Mouse (Mus musculus) kidney, embryonic 15.5 days (tissue): ENCODE measurements at regions not wholly inside any gene's neighbourhood (a gene's known extent, or its start where the extent isn't known, plus 50 kb on each side); places are given as distances from the start of the nearest gene placed in this dataset.
"Not testable (repeated sequence)": the region's sequence is repeated elsewhere in the genome, so short reads cannot be mapped to it uniquely, and the experiment has no call there.

Source experiments
- ATAC-seq: fragments of 200-750 bp; cut with Nextera tagmentation; replicated peaks from 2 replicates; pipeline ENCODE4 v1.8.0; 2017; ENCODE audit warnings: moderate TSS enrichment; ENCODE audit not compliant: low FRiP score
- H3K27ac ChIP-seq: fragments of 300-500 bp; sonication (generic); 2 replicates; pipeline ENCODE4 v1.5.1; 2015; ENCODE audit warnings: mild to moderate bottlenecking, inconsistent platforms
- H3K27me3 ChIP-seq: fragments of 300-500 bp; sonication (generic); 2 replicates; pipeline ENCODE4 v1.6.1; 2015; ENCODE audit warnings: inconsistent platforms
- H3K36me3 ChIP-seq: fragments of 300-500 bp; sonication (generic); 2 replicates; pipeline ENCODE4 v1.6.1; 2015; ENCODE audit warnings: inconsistent platforms
- H3K4me1 ChIP-seq: fragments of 300-500 bp; sonication (generic); 2 replicates; pipeline ENCODE4 v1.6.1; 2015; ENCODE audit warnings: inconsistent platforms
- H3K4me2 ChIP-seq: fragments of 300-500 bp; sonication (generic); 2 replicates; pipeline ENCODE4 v1.6.1; 2015; ENCODE audit warnings: moderate library complexity, mild to moderate bottlenecking, inconsistent platforms
- H3K4me3 ChIP-seq: fragments of 300-500 bp; sonication (generic); replicated peaks from 2 replicates; pipeline ENCODE4 v1.5.1; 2015; ENCODE audit warnings: mild to moderate bottlenecking, inconsistent platforms
- H3K9ac ChIP-seq: fragments of 300-500 bp; sonication (generic); 2 replicates; pipeline ENCODE4 v1.6.1; 2015; ENCODE audit warnings: mild to moderate bottlenecking, inconsistent platforms
- H3K9me3 ChIP-seq: fragments of 300-500 bp; sonication (generic); replicated peaks from 2 replicates; pipeline ENCODE4 v1.6.1; 2016; ENCODE audit warnings: inconsistent platforms
- WGBS: fragments of 180-500 bp; shearing (Covaris S2); methylation state at CpG from one replicate; pipeline ENCODE4 v1.1.7; 2015; ENCODE audit warnings: mixed read lengths; 5-methylcytosine and 5-hydroxymethylcytosine counted together

DNA sequence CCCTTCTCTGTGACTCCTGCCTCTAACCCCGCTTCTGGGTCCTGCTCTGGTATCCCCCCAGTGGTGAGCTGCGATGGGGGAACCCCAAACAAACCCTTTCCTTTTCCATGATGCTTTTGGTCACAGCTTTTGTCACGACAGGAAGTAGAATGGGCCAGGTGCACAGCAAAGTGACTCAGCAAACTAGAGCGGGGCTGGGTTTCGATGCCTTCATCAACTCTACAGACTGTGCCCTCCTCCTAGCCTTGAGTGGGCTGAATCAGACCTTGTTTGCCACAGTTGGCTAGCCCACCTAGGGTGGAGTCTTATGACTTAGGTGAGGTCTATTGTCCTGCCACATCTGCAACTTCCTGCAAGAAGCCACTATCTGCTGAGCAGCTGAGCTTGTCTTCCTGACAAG, 174.7 kb upstream of the Trpc7 start:
- Histone ChIP-seq H3K4me2 (no peak overlapping the region), H3K4me3 (no peak overlapping the region), H3K27me3 (no peaks in the 10 kb centered on the region), H3K9me3 (no peaks in the 10 kb centered on the region), H3K9ac (no peak overlapping the region), H3K27ac (no peak overlapping the region), H3K36me3 (no peaks in the 10 kb centered on the region), H3K4me1 (no peaks in the 10 kb centered on the region)
- 87% methylated on average over 5 of the region's 5 CpGs for WGBS
- no peak for ATAC-seq

DNA sequence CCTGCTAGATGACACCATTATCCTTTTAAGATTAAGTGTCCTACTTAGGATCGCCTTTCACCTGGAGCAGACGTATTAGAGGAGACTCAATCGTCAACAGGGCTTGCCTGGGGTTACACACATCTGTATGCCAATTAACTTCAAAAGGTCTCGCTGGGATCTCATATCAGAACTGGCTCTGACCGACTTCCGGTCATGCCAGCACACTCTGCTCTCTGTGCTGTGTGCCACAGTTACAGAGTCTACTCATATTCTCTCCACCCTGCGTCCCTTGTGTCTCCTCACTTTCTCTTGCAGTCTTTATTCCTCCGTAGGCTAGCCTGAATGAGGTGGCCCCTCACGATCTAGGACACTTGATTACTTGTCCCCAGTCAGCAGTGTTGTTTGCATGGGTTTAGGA, 165.9 kb upstream of the Trpc7 start:
- Histone ChIP-seq H3K27ac (no peak overlapping the region), H3K36me3 (no peaks in the 10 kb centered on the region), H3K4me2 (no peak overlapping the region), H3K4me1 (no peaks in the 10 kb centered on the region), H3K27me3 (no peaks in the 10 kb centered on the region), H3K4me3 (no peak overlapping the region), H3K9me3 (no peaks in the 10 kb centered on the region), H3K9ac (no peak overlapping the region)
- no peak for ATAC-seq
- 75% methylated on average over 9 of the region's 9 CpGs for WGBS

DNA sequence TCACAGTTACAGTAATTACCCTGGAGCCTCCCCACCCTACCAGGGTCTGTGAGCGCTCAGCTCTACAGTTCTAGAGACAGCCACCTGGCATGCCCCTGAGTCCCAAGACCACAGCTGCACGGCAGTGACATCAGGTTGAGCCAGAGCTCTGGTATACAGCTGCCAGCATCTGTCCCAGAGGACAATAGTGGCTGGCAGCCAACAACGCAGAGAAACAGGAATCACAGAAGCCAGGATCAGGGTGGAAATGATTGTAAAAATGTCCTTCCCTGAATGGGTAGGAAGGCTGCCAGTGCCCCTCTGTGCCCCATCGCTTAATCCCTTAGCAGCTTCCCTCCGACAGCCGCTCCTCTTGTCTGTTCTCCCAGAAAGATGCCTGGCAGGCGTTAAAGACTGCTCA, 165.3 kb upstream of the Trpc7 start:
- no peak overlapping the region for H3K4me3 ChIP-seq
- H3K4me1 ChIP-seq, result no peaks in the 10 kb centered on the region
- ATAC-seq, result no peak
- no peaks in the 10 kb centered on the region for H3K9me3 ChIP-seq
- no peaks in the 10 kb centered on the region for H3K27me3 ChIP-seq
- H3K9ac ChIP-seq, result no peak overlapping the region
- 63% methylated on average over 7 of the region's 7 CpGs for WGBS
- no peak overlapping the region for H3K27ac ChIP-seq
- H3K4me2 ChIP-seq, result no peak overlapping the region
- H3K36me3 ChIP-seq, result no peaks in the 10 kb centered on the region

DNA sequence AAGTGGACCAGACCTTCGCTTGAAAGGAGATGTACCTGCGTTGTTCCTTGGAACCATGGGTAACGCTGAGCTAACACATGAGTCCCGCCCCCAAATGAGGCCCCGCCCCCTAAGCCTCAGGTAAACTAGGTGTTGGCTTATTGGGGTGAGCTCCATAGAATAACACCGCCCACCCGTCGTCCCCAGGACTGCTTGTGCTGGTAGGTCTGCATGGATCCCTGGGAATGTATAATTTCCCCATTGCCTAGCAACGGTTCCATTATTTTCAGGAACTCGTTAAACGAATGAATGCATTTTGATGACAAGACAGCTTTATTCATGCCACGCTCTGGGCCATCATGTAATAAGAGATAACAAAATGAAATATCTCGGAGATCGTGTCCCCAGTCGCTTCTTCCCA, 161.0 kb upstream of the Trpc7 start:
- H3K4me1 ChIP-seq, result peaks cover 5% of the 10 kb centered on the region; the same call in 1 of the 2 replicates
- no peak for ATAC-seq
- WGBS, result 87% methylated on average over 15 of the region's 15 CpGs

DNA sequence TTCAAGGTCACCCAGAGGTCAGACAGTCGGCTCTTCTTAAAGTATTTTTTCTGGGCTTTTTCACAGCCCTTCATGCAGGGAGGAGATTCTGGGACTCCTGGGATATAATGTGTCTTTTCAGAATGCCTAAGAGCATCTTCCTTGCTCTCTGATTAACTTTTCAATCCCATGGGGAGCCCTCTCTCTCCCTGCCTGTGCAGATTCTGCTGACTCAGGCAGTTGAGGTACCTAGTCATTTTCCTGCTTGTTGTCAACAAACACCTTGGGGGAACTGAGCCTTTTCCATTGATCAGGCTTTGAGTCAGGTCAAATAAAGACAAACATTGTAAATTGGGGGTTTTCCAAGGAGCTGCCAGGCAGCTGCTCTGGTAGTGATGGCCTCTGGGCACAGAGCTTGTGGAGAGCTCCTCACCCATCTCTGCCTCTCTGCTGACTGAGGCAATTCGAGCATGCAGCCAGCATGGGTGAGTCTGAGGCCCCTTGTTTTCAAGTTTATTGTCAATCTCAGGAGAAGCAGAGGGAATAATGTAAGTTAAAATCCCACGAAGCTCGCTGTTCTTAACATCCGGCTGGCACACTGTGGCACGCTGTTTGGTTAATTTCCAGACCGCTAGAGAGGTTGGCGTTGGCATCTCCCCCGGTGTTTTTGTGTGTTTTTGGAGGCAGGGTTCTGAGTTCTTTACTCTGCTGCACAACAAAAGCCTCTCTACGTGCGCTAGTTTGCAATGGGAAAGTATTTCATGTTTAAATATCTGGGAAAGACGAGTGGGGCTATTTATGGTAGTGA, 159.8 kb upstream of the Trpc7 start:
- ATAC-seq, result no peak
- Histone ChIP-seq H3K27me3 (no peaks in the 10 kb centered on the region), H3K36me3 (no peaks in the 10 kb centered on the region), H3K4me3 (no peak overlapping the region), H3K27ac (no peak overlapping the region), H3K9ac (no peak overlapping the region), H3K4me1 (peaks cover 5% of the 10 kb centered on the region; the same call in 1 of the 2 replicates), H3K9me3 (no peaks in the 10 kb centered on the region), H3K4me2 (no peak overlapping the region)
- WGBS, result 73% methylated on average over 12 of the region's 12 CpGs

More for the DNA sequence above, 161.0 kb upstream of the Trpc7 start:
- Histone ChIP-seq H3K9me3 (no peaks in the 10 kb centered on the region), H3K27ac (no peak overlapping the region), H3K9ac (no peak overlapping the region), H3K4me3 (no peak overlapping the region), H3K4me2 (no peak overlapping the region), H3K36me3 (no peaks in the 10 kb centered on the region), H3K27me3 (no peaks in the 10 kb centered on the region)

DNA sequence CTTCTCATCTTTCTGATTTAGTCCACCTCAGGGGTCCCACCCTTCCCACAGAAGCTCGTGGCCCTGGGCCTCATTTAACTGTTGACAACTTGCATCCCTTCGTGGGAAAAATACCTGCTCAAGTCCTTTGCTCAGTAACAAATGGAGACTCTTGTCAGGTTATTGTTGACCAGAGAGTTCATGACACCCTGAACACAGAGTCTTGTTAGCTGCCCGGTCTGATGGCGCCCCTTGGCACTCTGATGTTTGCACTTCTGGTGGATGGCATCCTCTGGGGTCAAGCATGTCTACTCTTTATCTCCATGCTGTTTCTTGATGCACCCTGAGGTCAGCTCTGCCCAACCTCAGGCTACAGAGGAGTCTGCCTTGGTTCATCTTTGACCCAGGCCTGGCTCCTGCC, 157.6 kb upstream of the Trpc7 start:
- H3K9ac ChIP-seq, result no peak overlapping the region
- H3K36me3 ChIP-seq, result no peaks in the 10 kb centered on the region
- WGBS, result 67% methylated on average over 4 of the region's 4 CpGs
- peaks cover 5% of the 10 kb centered on the region; the same call in 1 of the 2 replicates for H3K4me1 ChIP-seq
- no peak for ATAC-seq
- no peak overlapping the region for H3K27ac ChIP-seq
- H3K4me2 ChIP-seq, result no peak overlapping the region
- no peak overlapping the region for H3K4me3 ChIP-seq
- no peaks in the 10 kb centered on the region for H3K9me3 ChIP-seq
- no peaks in the 10 kb centered on the region for H3K27me3 ChIP-seq

DNA sequence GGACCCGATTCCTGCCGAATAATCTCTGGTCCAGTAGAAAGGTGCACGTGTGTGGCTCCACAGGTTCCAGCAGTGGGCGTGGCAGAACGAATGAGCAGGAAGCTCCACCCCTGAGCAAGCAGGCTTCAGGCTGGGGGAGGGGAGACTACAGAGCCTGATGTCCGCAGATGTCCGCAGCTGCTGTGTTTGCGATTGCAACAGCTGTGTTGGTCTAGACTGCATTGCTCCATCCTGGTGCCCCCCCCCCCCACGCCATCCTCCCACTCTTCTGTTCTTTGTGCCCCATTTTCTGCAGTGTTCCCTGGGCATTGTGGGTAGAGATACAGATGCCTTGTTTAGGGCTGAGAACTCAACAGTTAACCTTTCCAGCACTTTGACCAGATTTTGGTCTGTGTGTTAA, 150.3 kb upstream of the Trpc7 start:
- H3K4me1 ChIP-seq, H3K9ac ChIP-seq, ATAC-seq, H3K27ac ChIP-seq, H3K9me3 ChIP-seq, H3K36me3 ChIP-seq, H3K27me3 ChIP-seq: not testable (repeated sequence)
- Histone ChIP-seq H3K4me3 (0 out of 2 replicates have a peak overlapping the region, but pooled peaks have one; percentile 11), H3K4me2 (0 out of 2 replicates have a peak overlapping the region, but pooled peaks have one; percentile 22)
- WGBS, result 17% methylated on average over 9 of the region's 9 CpGs

DNA sequence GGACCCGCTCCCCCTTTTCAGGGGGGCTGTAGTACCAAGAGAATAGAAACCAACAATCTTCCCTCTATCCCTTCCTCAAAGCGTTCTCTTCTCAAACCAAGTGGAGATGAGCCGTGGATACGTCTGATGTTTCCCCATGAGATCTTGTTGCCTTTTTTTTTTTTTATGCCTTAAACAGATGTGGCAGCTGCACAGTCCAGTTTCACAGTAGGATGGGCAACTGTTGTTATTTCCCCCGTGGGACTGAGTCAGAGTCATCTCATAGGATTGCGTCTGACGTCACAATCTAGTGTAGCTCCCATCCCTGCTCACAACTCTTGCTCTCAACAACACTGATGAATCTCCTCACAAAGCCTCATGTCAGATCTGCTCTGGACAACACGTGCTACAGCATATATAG, 148.7 kb upstream of the Trpc7 start:
- Histone ChIP-seq H3K27me3 (no peaks in the 10 kb centered on the region), H3K36me3 (no peaks in the 10 kb centered on the region), H3K4me3 (no peak overlapping the region), H3K9me3 (0 out of 2 replicates have a peak, but pooled peaks cover 4% of the 10 kb centered on the region), H3K27ac (no peak overlapping the region), H3K4me1 (peaks cover 3% of the 10 kb centered on the region; the same call in 1 of the 2 replicates), H3K9ac (no peak overlapping the region), H3K4me2 (no peak overlapping the region)
- WGBS, result 83% methylated on average over 8 of the region's 8 CpGs
- ATAC-seq, result no peak

DNA sequence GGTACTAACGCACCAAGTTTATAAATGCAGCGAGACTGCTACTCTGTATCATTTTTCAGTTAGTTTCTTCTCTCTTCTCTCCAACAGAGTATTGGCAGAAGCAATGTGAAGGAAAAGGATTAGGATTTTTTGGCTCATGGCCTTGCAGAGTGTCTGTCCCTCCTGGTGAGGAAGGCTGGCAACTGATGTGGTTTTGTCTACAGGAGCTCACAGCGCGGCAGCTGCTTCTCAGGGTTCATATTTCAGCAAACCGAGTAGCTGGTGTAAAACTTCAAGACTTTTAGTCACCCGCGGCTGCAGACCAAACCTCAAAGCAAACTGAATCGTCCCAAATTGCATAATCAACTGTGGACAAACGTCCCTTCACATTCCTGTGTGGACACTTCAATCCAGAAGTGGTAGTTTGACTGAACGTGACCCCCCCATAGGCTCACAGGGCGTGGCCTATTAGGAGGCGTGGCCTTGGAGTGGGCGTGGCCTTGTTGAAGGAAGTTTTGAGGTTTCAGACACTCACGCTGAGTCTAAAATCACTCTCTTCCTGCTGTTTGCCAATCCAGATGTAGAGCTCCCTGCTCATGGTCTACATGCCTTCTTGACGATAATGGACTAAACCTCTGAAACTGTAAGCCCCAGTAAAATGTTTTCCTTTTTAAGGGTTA, 147.7 kb upstream of the Trpc7 start:
- Histone ChIP-seq H3K4me3 (no peak overlapping the region), H3K27ac (no peak overlapping the region), H3K9me3 (0 out of 2 replicates have a peak, but pooled peaks cover 4% of the 10 kb centered on the region), H3K36me3 (no peaks in the 10 kb centered on the region), H3K4me2 (no peak overlapping the region), H3K27me3 (no peaks in the 10 kb centered on the region), H3K9ac (no peak overlapping the region), H3K4me1 (peaks cover 3% of the 10 kb centered on the region; the same call in 1 of the 2 replicates)
- ATAC-seq, result no peak
- 83% methylated on average over 15 of the region's 15 CpGs for WGBS

DNA sequence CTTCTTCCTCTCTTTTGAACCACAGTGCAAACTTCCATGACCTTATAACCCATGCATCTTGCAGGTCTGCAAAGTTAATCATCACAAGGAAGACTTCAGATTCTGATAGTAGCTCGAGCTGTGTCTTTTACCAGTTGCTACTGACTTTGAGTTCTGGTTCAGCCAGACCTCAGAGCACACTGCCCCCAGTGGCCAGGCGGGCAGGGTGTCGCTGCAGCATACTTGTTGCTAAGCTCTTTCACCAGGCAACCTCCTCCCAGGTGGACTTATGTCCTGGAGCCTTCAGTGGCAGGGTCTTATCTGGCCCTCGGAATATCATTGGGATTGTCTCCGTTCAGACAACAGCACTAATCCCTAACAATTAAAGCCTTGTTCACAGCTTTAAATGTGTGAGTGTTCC, 146.7 kb upstream of the Trpc7 start:
- Histone ChIP-seq H3K9me3 (0 out of 2 replicates have a peak, but pooled peaks cover 4% of the 10 kb centered on the region), H3K4me3 (no peak overlapping the region), H3K4me2 (no peak overlapping the region), H3K4me1 (peaks cover 3% of the 10 kb centered on the region; the same call in 1 of the 2 replicates), H3K27me3 (no peaks in the 10 kb centered on the region), H3K27ac (no peak overlapping the region), H3K36me3 (no peaks in the 10 kb centered on the region), H3K9ac (no peak overlapping the region)
- 77% methylated on average over 5 of the region's 5 CpGs for WGBS
- no peak for ATAC-seq

DNA sequence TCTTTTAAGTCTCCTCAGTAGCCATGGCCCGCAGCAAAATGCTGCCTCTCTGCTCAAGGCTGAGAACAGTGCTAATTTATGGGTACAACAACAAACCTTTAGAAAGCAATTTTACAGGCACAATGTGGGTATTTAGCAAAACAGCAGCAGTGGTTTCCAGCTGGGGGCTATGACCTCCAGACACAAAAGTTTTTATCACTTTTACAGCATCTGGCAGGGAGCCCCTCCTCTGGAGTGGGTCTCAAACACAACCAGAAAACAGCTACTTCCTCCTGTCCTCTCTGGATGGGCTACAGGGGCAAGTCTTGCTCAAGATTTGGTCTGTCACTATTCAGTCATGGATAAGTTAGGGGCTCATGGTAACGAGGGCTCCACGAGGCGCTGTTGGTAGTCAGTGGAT, 137.1 kb upstream of the Trpc7 start:
- Histone ChIP-seq H3K4me3 (no peak overlapping the region), H3K4me1 (peaks cover 10% of the 10 kb centered on the region; the same call in 1 of the 2 replicates), H3K27me3 (no peaks in the 10 kb centered on the region), H3K4me2 (no peak overlapping the region), H3K36me3 (no peaks in the 10 kb centered on the region), H3K27ac (no peak overlapping the region), H3K9ac (no peak overlapping the region), H3K9me3 (no peaks in the 10 kb centered on the region)
- WGBS, result 35% methylated on average over 4 of the region's 4 CpGs
- no peak for ATAC-seq

DNA sequence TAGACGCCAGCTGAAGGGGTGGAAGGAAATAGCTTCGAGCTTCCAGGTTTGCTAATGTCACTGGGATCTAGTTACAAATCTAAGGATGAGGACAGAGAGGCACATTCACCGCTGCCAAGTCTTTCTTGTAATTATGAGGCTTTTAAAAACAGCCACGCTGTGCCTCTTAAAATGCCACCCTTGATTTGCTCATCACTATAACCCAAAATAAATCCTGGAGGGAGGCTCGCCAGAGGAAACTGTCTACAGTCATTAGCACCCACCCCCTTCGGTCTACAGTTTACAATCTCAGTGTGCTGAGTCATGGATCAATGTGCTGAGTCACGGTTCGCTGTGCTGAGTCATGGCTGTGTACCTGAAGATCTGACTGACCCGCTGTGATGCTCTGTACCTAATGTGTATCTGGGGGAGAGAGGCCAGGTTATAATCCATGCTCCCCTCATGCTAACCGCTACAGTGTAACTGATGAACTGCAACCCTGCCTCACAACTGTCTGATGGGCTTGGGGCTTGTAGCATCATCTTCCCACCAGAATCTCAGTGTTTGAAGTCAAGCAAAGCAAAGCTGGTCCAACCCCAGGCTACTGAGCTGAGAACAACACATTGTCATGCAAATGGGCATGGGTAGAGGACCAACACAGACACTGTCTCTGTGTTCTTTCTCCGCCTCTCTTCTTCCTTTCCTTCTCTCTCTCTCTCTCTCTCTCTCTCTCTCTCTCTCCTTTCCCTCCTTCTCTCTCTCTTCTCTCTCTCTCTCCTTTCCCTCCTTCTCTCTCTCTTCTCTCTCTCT, 122.0 kb upstream of the Trpc7 start:
- H3K27ac ChIP-seq, result no peak overlapping the region
- no peak overlapping the region for H3K9ac ChIP-seq
- peaks cover 9% of the 10 kb centered on the region; the same call in 1 of the 2 replicates for H3K4me1 ChIP-seq
- no peak overlapping the region for H3K4me3 ChIP-seq
- 54% methylated on average over 11 of the region's 11 CpGs for WGBS
- no peaks in the 10 kb centered on the region for H3K27me3 ChIP-seq
- no peaks in the 10 kb centered on the region for H3K9me3 ChIP-seq
- no peak overlapping the region for H3K4me2 ChIP-seq
- H3K36me3 ChIP-seq, result no peaks in the 10 kb centered on the region
- ATAC-seq, result no peak
